Mouse (Mus musculus) cerebellum, postnatal 25 days (tissue): ENCODE measurements around the gene Shank2.

Experiments used
- DNase-seq, 2 experiments: peaks; one replicate each; pipeline ENCODE4 v3.0.0; 2021; ENCODE audit warnings: mixed read lengths in 2 of 2

Gene Shank2

DNA sequence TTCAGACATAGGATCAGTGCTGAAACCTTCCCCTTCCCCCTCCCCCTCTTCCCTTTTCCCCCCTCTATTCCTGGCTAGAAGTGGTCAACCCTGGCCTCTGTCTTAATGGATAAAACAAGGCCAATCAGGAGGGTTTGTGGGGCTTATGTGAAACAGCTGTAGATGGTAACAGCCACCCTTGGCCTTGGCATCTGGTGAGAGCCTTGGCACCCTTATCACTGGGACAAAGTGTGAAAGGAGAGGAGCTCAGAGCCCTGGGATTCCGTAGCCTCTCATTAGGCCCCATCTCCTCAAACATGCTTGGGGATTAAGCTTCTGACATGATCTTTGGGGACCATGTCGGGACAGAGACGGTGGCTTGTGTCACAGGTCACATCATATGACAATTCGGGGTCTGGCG, 106.4 kb downstream of the Shank2 start:
- no peak for DNase-seq

GRCm38 (mm10) chr7:144111026-144111604, 109.4 kb downstream of the Shank2 start:
- DNase-seq, result no peak

DNA sequence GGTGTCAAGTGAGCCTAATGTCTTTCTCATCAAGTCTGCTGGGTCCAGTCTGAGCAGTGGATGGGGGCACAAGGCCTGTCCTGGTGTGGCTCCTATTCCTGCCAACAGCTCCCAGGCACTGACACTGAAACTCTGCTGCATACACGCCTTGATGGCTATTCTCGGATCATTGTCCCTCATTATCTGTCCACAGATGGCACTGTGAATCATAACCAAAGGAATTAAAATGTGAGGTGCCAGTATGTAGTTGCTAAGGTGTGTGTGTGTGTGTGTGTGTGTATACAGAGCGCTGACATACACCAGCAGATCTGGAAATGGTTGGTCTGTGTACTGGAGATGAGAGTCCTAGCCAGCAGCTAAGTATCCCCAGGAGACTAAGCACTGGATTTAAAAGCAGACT, 110.3 kb downstream of the Shank2 start:
- no peak for DNase-seq

DNA sequence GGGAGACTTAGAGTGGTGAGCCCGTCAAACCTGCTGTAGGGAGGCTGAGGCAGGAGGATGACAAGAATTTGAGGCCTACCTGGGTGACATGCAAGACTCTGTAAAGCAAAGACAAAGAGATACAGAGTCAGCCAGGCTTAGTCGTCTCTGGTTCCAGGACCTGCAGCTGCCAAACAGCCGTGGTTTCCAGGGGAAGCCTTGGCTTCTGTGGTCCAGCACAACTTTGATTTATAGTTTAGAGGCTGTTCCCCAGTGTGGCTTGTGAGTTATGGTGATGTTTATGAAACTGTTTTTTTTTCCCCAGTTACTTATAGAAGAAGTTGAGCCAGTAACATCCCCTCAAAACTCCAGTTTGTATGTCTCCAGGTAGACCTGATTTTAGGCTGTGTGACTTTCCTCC, 112.5 kb downstream of the Shank2 start:
- no peak for DNase-seq

DNA sequence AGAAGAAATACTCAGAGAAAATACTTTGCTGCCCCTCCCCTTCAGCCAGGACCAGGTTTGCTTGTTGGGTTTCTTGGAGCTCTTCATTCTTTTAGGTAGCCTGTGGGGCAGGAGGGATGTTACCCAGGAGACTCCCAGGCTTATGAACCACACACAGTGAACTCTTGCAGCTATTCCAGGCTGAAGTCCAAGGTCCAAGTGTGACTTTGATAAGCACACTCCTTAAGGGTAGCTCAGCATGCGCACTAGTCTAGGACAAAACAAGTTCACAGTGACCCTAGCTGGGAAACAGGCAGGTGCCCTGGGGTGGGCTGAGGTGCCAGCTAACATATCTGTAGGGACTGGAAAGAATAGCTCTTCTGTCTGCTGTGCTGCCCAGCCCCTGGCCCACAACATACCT, 117.8 kb downstream of the Shank2 start:
- DNase-seq, result no peak

GRCm38 (mm10) chr7:144132699-144133387, 131.1 kb downstream of the Shank2 start:
- DNase-seq, result peak in 1 of 2 experiments; percentile 27

- no peak for DNase-seq
Observed at GRCm38 (mm10) chr7:144133388-144133998, 131.8 kb downstream of the Shank2 start.

GRCm38 (mm10) chr7:144134699-144135098, 133.0 kb downstream of the Shank2 start:
- peak in 1 of 2 experiments; percentile 51 for DNase-seq

- no peak for DNase-seq
Observed at GRCm38 (mm10) chr7:144137827-144138226, 136.1 kb downstream of the Shank2 start.

DNA sequence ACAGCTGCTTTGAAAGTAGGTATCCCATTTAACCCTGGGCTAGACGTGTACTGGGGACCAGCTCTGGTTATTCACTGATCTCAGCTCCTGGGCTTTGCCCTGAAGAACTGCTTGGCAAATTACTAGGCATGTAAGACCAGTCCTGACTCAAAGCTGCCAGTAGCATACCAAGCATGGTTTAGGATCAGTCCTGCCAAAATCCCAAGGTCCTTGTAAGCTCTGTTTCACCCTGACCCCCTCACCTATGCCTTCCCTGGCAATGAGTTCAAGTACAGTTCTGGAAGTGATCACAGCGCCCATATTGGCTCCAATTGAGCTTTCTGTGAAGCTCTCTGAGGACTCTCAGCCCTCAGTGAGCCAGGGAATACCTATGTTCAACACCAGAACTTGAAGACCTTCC, 136.7 kb downstream of the Shank2 start:
- no peak for DNase-seq

GRCm38 (mm10) chr7:144139691-144140090, 138.0 kb downstream of the Shank2 start:
- no peak for DNase-seq

- peak in 1 of 2 experiments; percentile 47 for DNase-seq
Observed at GRCm38 (mm10) chr7:144140470-144140869, 138.7 kb downstream of the Shank2 start.

- DNase-seq, result no peak
Observed at GRCm38 (mm10) chr7:144142036-144142435, 140.3 kb downstream of the Shank2 start.

GRCm38 (mm10) chr7:144143941-144144340, 142.2 kb downstream of the Shank2 start:
- no peak for DNase-seq

GRCm38 (mm10) chr7:144148111-144148510, 146.4 kb downstream of the Shank2 start:
- DNase-seq, result no peak

DNA sequence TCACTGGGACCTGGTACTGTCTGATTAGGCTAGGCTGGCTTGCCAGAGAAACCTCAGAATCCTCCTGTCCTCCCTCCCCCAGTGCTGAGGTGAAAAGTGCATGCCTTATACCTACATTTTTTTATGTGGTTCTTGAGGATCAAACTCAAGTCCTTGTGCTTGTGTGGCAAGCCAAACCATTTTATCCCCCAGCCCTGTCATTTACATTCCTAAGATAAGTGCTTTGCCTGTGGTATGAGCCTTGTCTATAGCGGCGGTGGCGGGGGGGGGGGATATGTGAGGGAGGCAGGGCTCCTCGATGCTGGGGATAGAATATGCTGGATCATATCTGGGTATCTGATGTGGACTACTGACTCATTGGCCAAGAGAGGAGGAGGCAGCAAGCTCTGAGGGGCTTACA, 151.4 kb downstream of the Shank2 start:
- no peak for DNase-seq

GRCm38 (mm10) chr7:144153682-144154081, 152.0 kb downstream of the Shank2 start:
- DNase-seq, result no peak

GRCm38 (mm10) chr7:144157936-144158335, 156.2 kb downstream of the Shank2 start:
- DNase-seq, result peak; percentile 27 to 55

DNA sequence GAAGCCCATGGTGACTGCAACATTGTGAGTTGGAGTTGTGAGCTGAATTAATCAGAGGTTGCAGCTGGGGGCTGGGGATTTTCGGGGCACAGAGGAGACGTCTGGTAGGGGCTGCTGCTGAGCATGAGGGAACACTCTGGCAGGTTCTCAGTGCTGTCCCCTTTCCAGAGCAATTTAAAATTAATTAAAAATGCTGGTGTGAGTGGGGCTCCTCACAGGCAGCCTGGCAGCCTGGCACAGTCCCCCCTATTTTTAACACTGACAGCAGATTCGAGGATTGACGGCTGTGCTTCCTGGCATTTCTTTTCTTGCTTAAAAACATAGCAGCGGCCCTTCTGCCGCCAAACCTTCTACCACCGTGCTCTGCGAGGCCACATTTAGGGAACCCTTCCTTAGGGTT, 157.8 kb downstream of the Shank2 start:
- no peak for DNase-seq

DNA sequence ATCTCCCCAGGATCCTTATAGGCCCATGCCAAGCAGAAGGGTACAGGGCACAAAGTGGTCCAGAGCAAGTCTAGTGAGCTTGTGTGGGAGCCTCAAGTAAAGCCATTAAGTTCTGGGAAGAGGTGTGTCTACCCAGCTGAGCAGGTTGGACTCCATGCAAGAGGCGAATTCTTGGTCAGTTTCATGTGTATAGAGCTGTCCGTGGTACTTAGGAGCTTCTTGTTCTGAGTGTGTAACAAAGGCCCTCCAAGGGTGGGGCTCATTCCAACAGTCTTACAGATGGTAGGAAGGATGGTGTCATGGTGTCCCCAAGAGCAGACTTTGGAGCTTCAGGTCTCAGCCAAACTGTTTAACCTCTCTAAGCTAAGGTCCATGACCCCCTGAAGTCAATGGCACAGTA, 158.3 kb downstream of the Shank2 start:
- DNase-seq, result no peak

DNA sequence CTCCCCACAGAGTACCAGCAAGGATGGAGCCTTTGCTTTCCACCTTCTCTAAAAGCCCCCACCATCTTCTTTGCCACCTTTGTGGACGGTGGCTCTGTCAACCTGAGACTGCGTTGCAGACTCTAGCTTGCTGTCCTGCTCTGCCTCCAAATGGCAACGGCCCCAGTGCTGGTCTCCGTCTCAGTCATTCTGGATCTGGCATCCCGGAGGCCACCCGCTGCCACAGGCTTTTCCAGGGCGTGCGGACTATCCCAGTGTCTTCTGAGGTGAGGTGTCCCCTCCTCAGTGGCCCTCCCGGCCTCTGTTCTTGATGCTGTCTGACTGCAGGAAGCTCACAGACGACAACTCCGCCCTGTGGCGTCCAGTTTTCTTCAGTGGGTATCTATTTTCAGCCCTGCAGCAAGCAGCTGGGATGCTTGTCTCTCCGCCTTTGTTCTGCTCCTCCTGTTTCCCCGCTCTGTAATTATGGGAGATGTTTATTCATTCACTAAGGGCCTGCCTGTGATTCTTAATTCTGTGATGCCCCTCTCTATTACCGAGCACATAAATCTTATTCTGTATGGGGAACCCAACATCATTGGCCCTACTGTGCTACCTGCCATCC, 159.0 kb downstream of the Shank2 start:
- peak in 1 of 2 experiments; percentile 30 for DNase-seq

GRCm38 (mm10) chr7:144170272-144170671, 168.5 kb downstream of the Shank2 start:
- no peak for DNase-seq

GRCm38 (mm10) chr7:144170686-144171085, 169.0 kb downstream of the Shank2 start:
- peak; percentile 38 to 57 for DNase-seq

DNA sequence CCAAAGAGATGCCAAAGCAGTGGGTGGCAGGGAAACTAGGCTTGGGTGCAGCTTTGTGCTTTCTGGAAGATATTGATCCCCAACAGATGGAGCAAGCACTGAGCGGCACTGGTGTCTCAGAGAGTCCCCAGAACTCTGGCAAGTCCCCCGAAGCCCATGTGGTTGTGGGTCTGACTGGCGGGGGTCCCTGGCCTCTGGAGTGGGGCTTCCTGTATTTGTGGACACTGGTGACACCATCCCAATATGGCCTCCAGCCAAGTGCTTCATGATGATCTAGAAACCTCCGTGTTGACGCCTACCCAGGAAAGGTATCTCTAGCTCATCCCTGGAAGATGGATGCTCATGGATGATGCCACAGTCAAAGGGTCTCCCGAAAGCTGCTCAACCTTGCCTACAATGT, 172.1 kb downstream of the Shank2 start:
- DNase-seq, result no peak
